Mouse (Mus musculus) MEL-GATA-1-ER (cell line): ENCODE measurements around the gene Itfg2.
"Not testable (repeated sequence)": the region's sequence is repeated elsewhere in the genome, so short reads cannot be mapped to it uniquely, and the experiment has no call there.

Source experiments
- DNase-seq: peaks from one replicate; pipeline ENCODE4 v3.0.0-alpha.2; 2012; ENCODE audit warnings: low read depth; ENCODE audit errors: extremely low read depth

The Itfg2 gene

GRCm38 (mm10) chr6:128385026-128385425 lies 39.7 kb downstream of the Itfg2 start:
- DNase-seq = no peak

GRCm38 (mm10) chr6:128383752-128384151 lies 41.0 kb downstream of the Itfg2 start:
- DNase-seq = no peak

GRCm38 (mm10) chr6:128381254-128381653 lies 43.5 kb downstream of the Itfg2 start:
- no peak for DNase-seq

- DNase-seq = not testable (repeated sequence)
Observed at GRCm38 (mm10) chr6:128380594-128381167, 44.0 kb downstream of the Itfg2 start.

- no peak for DNase-seq
Observed at GRCm38 (mm10) chr6:128379636-128380035, 45.1 kb downstream of the Itfg2 start.

GRCm38 (mm10) chr6:128376371-128377085 lies 48.2 kb downstream of the Itfg2 start:
- no peak for DNase-seq

- no peak for DNase-seq
Observed at GRCm38 (mm10) chr6:128375192-128375591, 49.5 kb downstream of the Itfg2 start, which contains the start of the genes Tex52 and Gm44596. Gene Tex52 (plus strand): TSS chr6:128375456. Gene Gm44596 (plus strand): TSS chr6:128375503.

- DNase-seq = no peak
Observed at GRCm38 (mm10) chr6:128370040-128370439, 54.7 kb downstream of the Itfg2 start.

GRCm38 (mm10) chr6:128366466-128366865 lies 58.3 kb downstream of the Itfg2 start:
- DNase-seq = no peak

- no peak for DNase-seq
Observed at GRCm38 (mm10) chr6:128364721-128365120, 60.0 kb downstream of the Itfg2 start.

- no peak for DNase-seq
Observed at GRCm38 (mm10) chr6:128363007-128363825, 61.5 kb downstream of the Itfg2 start.

- DNase-seq = no peak
Observed at GRCm38 (mm10) chr6:128362381-128363006, 62.2 kb downstream of the Itfg2 start, which contains the start of the genes Rhno1 and Foxm1. Gene Rhno1 (minus strand): TSS chr6:128362911. Gene Foxm1 (plus strand): TSS chr6:128362967.

GRCm38 (mm10) chr6:128361901-128362300 lies 62.8 kb downstream of the Itfg2 start:
- no peak for DNase-seq
